Mouse (Mus musculus) spleen, adult 2 months (tissue): ENCODE results near the gene Nyap2.

Experiments used
- CTCF ChIP-seq: fragments of 200-500 bp; IDR thresholded peaks from 2 replicates; pipeline ENCODE4 v1.5.1; 2011; ENCODE audit warnings: mild to moderate bottlenecking, inconsistent platforms; ENCODE audit not compliant: insufficient read depth, insufficient read length, insufficient replicate concordance; ENCODE audit errors: extremely low read depth
- POLR2A ChIP-seq: fragments of 200-500 bp; IDR thresholded peaks from 2 replicates; pipeline ENCODE4 v1.6.1; 2011; ENCODE audit warnings: low read depth, low read length, inconsistent platforms

DNA sequence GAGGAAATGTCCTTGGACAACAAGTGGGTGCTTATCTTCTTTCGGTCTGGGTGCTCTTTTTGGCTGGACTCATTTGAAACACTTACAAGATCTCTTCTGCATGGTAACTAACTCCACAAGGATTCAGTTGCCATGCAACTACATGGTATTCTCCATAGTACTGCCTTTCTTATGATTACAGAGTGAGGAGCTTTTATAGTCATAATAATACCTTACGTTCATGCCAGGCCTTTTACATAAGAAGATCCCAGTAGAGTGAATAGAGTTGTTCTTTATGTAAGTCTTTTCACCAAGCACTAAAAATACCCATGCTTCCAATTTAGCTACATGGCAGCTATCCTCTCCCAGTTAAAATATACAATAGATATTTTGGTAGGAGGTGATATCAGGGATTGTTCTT lies 13.9 kb upstream of the Nyap2 start:
- TF ChIP-seq POLR2A, result no peak
- no peak for TF ChIP-seq CTCF
